Mouse (Mus musculus) layer of hippocampus, adult 18-20 months (tissue): Measurements from ENCODE around the gene Saa2. TPM values are rescaled to one million over a fixed set of nuclear protein-coding genes. Genes with fewer than 3 reads are reported as not detected.
"Not testable (repeated sequence)": the region's sequence is repeated elsewhere in the genome, so short reads cannot be mapped to it uniquely, and the experiment has no call there.

Experiments used
- DNase-seq, 2 experiments: peaks; one replicate each; pipeline ENCODE4 v3.0.0; 2022; ENCODE audit warnings: low spot score in 2 of 2
- long read RNA-seq: library from polyadenylated mRNA; stranded (forward); transcript quantifications from one replicate; pipeline ENCODE4 v2.0.0, GENCODE M21; 2021
- total RNA-seq, 2 experiments: library from RNA; stranded (reverse); gene quantifications; 2 replicates each; pipeline ENCODE4 v1.2.3; 2021

Saa2 gene
- total RNA-seq: not detected
- long read RNA-seq: 0 reads

DNA sequence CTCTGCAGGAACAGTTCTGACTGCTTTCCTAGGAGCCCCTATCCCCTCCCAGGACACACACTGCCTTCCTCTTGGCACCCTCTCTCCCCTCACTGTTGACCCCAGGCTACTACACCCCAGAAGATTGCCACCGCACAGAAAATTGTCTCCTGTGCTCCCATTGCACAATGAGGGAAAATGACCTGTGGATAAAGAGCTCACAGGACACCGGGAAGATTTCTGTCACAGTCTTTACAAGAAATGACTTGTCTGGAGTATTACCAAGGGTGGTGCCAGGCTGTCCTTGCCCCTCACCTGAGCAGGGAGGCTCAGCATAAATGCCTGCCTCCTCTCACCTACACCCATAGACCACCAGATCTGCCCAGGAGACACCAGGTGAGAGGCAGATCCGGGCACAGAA is at the start of gene Saa2:
Gene Saa2 (plus strand): TSS at position 301 of the 400 bp plus-strand sequence.
- no peak for DNase-seq

DNA sequence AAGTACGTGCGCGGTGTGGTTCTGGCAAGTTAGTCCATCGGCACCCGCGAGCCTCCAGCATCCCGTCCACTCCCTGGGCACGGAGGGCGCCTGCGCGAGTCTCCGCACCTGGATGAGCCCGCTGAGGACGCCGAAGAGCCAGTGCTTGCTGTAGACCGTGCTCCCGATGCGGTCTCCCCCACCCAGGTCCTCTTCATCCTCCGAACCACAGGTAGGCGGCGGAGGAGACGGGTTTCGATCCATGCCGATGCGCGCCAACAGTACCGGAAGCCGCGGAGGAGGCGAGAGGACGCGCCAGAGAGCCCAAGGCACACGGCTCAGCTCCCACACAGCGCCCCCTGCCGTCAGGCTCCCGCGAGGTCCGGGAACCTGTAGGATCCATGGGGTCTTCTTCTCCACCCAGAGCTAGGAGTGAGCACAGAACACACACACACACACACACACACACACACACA is 41.2 kb upstream of the Saa2 start, which contains the start of gene Saal1:
Gene Saal1 (minus strand): TSS at position 291 of the 455 bp plus-strand sequence.
- DNase-seq: peak; percentile 65 to 86

DNA sequence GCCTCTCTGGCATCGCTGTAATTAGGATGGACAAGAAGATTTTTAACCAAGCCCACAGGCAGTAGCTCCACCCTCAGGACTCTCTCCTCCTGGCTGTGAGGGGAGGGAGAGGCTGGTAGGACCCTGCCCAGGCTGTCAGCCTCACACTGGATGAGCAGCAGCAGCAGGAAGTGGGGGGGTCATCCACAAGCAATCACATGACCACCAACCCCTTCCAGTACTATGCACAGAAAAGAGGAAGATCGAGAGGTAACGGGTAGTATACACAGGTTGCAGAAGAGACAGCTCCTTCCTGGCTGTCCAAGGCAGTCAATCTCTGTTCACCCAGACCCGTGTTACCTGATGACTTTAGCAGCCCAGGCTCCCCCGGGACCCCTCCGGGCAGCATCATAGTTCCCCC is 39.3 kb upstream of the Saa2 start:
- DNase-seq: no peak

DNA sequence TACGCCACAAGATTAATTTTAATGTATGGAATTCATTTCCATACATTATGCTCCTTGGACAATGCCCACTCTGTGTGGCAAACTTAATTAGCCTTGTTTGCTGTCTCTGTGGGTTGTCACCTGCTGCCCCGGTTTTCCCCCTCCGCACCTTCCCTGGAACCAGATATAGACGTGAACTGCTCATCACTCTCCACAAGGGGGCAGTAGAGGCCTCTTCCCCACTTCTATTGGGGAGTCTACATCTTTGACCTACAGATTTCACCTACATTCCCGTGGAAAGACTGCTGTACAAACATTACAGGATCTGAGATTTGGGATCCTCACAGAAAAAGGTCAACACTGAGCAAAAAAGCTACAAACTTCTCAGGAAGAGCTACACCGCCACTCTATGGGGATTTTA is 37.1 kb upstream of the Saa2 start:
- peak in 1 of 2 experiments; percentile 59 for DNase-seq

DNA sequence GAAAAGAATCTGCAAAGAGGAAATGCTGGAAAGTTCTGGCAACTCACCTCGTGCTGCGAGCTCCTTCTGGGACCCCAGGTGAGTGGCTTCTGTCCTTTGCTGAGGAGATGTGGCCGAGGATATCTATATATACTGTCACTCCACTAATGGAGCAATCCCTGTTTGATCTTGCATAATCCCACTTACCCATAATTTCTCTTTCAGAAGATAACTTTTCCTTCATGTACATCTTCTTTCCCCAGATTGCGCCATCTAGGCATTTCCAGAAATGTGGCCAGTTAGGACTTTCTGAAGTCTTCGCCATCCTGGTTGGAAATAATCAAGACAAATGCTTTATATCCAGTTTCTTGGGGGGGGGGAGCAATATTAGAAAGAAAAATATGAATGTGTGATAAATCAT is 36.0 kb upstream of the Saa2 start, which contains the start of gene Saa3:
Gene Saa3 (minus strand): TSS at position 101 of the 400 bp plus-strand sequence.
- no peak for DNase-seq

DNA sequence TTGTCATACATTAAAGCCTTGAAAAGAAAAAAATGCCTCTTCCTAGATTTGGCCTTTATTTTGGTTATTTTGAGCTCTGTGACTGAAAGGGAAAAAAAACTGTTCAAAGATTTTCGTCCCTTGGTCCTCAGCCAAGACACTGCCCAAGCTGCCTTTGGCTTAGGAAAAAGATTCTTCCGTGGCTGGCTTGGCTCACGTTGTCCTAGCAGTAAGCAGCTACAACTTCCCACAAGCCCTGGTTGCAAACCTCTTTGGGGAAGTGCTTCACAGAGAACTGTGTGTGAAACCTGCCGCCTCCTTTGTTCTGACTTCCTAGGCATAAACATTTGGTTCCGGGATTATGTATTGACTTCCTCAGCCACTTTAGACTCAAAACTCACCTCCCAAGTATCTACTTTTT is 34.7 kb upstream of the Saa2 start:
- DNase-seq: no peak

DNA sequence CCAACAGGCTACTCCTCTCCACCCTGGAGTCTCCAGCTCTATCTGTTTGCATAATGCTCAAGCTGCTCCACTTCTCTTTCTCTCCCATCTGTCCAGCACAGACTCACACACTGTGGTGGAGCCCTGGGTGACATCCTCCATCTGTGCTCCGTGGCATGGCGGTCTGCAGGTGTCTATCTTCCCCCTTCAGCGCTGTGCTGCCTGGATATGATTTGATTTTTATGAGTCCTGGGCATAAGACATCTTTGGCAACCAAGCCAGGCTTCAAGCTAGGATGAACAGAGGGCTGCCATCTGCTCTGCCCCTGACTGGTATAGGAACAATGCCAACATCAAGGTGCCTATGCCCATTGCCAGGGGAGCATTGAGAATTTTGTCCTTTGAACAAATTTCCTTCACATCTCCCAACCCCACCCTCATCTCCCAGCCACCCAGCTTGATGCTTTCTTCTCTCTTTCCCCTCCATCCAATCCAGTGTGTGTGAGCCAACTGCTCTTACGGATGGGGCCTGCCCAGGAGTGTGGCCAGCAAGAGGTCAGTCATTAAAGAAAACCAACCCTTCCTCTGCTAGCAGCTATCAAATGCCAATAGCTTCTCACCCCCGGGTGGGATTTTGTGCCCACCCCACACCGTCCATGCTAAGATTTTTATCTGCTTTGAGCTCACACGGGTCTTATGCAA is 32.9 kb upstream of the Saa2 start:
- DNase-seq: no peak

DNA sequence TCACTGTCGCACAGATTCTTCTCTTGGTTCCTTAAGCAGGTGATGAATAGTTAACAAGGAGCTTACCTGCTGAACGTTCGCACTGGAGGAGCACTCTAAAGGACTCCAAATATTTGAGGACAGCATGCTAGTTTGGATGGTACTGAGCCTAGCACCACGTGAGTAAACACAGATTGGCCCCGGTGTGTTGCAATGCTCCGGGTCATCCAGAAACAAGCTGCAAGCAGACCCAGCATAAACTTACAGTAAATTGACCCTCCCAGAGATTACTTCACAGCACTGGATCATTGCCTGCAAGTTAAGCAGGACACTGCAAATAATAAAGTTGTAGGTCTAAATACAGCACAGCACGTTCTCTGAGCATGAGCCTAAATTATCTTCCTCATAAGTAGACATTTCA is 32.1 kb upstream of the Saa2 start:
- DNase-seq: no peak

DNA sequence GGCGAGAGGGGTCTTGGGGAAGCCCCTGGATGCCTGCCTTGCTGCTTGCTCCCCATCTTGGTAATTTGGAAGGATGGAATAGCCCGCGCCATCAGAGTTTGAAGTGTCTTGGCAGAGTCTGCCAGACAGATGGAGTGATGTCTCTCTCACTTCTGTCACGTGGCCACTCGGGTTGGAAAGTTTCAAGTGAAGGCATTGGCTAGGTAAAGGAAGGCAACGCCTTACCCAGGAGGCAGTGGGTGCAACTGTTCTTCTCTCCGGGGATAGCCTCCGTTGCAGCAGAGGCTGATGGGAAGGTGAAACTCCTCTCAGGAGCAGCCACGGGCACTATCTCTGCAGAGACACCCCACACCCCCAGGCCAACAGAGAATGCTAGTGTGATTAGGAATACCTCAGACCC is 31.1 kb upstream of the Saa2 start:
- peak in 1 of 2 experiments; percentile 27 for DNase-seq

DNA sequence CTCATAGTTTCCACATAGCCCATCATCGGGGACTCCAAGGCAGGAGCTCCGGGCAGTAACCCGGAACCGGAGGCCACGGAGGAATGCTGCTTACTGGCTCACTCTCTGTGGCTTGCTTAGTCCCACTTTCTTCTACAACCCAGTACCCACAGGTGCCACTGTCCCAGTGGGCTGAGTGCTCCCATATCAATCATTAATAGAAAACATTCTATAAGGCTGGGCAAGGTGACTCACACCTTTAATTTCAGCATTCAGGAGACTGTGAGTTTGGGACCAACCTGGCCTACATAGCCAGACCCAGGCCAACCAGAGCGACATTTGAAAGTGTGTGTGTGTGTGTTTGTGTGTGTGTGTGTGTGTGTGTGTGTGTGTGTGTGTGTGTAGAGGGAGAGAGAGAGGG is 28.2 kb upstream of the Saa2 start:
- DNase-seq: no peak

DNA sequence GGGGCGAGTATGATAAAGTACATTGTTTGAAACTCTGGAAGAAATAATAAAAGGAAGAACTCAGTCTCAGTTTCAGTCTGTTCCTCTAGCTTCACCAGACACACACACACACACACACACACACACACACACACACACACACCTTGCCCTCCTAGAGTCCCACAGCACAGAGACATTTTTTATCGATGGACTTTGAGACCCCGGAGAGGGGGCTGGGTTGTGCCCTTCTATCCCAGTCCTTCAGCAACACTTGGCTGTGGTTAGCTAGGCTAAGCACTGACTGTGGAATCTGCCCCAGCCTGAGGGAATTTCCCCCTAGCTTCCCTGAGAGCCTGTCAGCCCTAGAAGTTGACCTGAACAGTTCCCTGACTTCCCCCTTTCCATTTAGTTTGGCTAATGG is 27.7 kb upstream of the Saa2 start:
- DNase-seq: no peak

DNA sequence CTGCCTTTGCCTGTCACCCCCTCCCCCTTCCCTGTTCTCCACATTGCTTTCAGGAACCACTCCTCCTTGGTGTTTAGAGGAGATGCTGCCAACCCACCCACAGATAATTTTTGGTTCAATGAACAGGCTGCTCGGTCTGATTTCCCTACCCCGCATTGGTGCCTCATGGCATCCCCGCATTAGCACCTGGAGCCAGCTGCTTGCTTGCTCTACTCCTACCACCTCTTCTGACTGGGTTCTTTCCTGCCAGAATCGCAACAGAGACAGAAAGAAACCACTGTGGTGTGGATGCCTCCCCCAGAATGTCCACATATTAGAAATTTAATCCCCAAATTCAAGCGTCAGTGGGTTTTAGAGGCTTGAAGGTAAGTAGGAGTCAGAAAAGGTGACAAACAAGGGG is 27.2 kb upstream of the Saa2 start:
- peak; percentile 17 to 34 for DNase-seq

DNA sequence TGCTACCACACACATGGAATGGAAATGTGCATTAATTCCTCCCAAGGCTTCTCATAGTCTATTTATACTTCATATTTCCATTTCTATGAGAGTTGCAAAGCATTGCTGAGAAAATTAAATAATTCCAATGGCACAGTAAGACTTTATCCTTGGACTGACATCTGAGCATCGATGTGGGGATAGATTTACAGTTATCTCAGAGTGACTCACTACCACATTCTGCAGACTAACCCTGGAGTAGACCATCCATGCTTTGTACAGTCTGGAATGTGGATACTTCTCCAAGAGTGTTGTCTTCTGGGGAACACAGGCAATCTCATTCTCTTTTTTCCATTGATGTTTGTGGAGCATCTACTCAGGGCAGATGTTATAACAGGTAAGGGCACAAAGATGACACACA is 24.0 kb upstream of the Saa2 start:
- no peak for DNase-seq

DNA sequence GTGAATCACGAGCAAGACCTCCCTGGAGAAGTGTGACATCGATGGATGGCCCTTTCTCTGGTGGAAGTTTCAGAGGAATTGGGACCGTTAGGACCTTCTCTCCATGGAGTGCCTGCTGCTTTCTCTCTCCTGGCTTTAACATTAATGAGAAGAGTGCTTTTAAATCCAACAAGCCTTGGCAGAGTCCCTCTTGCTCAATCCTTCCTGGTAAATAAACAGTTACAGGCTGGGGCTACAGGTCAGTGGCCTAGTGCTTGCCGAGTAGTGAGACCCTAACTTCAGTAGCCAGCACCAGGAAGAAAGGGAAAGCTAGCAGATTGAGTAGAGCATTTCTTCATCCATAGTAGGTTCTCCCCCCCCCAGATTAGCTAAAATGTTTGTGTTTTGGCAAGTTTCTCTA is 19.1 kb upstream of the Saa2 start, which contains the start of gene Saa4:
Gene Saa4 (minus strand): TSS at position 146 of the 400 bp plus-strand sequence.
- DNase-seq: no peak

DNA sequence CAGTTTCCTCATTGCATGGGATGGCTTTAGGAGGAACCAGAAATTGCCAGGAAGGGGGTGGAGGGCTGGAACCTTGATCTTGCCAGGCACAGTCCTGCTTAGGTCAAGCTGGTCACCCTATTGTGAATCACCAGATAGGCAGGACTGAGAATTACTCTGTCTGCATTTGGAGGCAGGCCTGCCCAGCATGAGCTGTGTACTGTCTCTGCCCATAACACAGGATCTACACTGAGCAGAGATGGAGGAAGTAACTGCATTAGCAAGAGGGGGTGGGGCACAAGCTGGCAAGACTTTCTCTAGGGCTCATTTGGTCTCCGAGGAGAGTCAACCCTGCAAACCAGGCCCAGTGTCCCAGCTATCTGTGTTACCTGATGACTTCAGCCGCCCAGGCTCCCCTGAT is 16.6 kb upstream of the Saa2 start:
- DNase-seq: no peak

DNA sequence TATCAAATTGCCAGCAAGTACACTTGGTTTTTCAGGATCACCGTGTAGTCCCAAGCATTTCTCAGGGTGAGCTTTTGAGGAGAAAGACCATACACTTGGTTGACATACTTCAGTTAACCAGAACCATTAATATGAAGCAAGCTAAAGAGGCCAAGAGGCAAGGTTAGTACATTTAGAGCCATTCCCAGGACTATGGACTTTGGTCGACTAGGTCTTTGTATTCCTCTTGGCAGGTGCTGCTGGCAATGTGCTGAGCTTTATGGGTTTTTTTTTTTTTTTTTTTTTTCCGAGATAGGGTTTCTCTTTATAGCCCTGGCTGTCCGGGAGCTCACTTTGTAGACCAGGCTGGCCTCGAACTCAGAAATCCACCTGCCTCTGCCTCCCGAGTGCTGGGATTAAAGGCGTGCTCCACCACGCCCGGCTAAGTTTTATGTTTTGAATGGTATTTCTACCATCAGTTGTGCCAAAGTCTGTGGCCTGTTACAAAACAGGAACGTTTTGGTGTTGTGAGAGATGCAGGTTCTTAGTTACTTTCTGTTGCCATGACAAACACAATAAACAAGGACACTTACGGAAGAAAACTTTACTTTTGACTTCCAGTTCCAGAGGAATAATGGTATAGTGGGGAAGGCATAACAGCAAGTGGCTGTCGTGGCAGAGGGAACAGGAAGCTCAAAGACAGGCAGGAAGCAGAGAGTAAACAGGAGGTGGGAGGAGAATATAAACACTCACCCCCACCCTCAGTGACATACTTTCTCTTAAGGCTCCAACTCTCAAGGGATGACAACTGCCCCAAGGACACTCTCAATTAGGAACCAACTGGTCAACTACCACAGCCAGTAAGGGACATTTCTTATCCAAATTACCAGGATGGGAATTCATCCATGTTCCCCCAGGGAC is 12.8 kb upstream of the Saa2 start:
- no peak for DNase-seq

DNA sequence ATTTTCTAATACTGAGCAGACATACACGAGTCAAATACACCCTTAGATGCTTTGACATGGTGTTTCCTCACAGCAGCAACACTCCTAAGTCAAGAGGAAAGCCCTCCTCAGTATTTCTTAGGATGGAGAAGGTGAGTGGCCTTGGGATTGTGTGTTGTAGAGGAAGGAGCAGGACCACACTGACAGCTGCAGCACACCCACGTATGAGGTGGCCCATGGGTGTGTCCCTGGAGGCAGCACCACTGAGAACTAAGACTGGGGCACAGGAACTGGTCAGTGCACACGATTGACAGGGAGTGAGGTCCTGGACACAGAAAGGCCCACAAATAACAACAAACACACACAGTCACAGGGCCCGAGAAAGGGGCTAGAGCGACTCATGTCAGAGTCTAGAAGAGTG is 11.5 kb upstream of the Saa2 start:
- DNase-seq: not testable (repeated sequence)

DNA sequence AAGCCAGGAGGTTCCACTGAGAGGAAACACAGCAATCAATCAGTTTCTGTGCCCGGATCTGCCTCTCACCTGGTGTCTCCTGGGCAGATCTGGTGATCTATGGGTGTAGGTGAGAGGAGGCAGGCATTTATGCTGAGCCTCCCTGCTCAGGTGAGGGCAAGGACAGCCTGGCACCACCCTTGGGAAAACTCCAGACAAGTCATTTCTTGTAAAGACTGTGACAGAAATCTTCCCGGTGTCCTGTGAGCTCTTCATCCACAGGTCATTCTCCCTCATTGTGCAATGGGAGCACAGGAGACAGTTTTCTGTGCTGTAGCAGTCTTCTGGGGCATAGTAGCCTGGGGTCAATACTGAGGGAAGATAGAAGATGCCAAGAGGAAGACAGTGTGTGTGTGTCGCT is 8.7 kb upstream of the Saa2 start, which contains the start of gene Saa1:
Gene Saa1 (minus strand): TSS at position 101 of the 400 bp plus-strand sequence.
- DNase-seq: not testable (repeated sequence)

DNA sequence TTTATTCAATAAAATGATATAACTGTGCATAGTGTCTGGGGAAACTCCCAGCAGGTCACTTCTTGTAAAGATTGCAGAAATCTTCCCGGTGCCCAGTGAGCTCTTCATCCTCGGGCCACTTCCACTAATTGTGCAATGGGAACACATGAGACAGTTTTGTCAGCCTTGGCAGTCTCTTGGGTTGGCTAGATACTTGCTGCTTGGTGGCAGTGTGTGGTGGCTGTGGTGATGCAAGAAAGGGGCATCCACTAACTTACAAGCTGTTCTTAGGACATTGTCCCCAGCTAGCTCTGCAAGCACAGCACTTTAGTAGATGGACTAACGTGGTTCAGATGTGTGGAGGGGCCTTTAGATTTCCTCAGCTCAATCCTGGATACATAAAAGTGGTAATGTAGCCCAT is 5.8 kb upstream of the Saa2 start:
- DNase-seq: no peak

DNA sequence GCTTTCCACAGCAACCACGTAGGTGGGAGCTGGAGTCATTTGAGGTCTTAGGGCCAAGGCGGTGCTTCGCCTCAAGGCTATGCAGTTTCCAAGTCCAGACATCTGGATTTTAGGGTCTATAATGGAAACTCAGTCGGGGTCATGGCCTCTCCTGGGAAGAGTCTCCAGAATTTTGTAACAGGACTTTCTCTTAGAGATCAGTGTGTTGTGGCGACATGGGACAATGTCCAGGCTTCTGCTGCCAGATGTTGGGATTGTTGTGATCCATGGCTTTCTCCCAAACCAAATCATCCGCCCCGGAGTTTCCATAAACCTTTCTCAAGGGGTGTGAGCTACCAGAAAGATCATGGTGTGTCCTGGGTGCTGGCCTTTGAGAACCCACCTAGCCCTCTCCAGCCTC is 5.2 kb upstream of the Saa2 start:
- no peak for DNase-seq

DNA sequence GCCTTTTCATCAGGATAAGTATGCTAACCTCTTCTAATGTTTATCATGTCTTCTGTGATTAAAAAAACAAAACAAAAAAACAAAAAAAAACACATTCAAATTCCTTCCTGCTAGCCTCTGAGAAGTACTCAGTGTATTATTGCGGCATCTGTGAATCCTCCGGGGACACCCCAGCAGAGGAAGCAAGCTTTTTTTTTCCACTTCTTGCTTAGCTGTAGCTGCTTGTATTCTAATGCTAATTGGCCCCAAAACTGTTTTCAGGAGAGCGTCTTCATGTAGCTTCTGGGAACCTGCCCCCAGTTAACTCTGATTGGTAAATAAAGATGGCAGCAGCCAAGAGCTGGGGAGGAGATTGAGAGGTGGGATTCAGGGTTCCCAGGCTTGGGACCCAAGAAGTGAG is 3.1 kb upstream of the Saa2 start:
- no peak for DNase-seq
